Mouse (Mus musculus) hindbrain, embryonic 16.5 days (tissue): Measurements from ENCODE around the gene Dus4l. TPM values are rescaled to one million over a fixed set of nuclear protein-coding genes. Genes with fewer than 3 reads are reported as not detected.
"Not testable (repeated sequence)": the region's sequence is repeated elsewhere in the genome, so short reads cannot be mapped to it uniquely, and the experiment has no call there.

Source experiments
- ATAC-seq: fragments of 200-750 bp; cut with Nextera tagmentation; 2 replicates; pipeline ENCODE4 v1.8.0; 2017; ENCODE audit warnings: moderate TSS enrichment, moderate library complexity
- H3K27ac ChIP-seq: fragments of 300-500 bp; sonication (generic); 2 replicates; pipeline ENCODE4 v1.5.1; 2014; ENCODE audit warnings: low read depth, mild to moderate bottlenecking, control low read depth, low read length, moderate library complexity
- H3K27me3 ChIP-seq: fragments of 300-500 bp; sonication (generic); replicated peaks from 2 replicates; pipeline ENCODE4 v1.6.1; 2014; ENCODE audit warnings: low read length; ENCODE audit not compliant: control insufficient read depth, insufficient read depth
- H3K36me3 ChIP-seq: fragments of 300-500 bp; sonication (generic); 2 replicates; pipeline ENCODE4 v1.6.1; 2014; ENCODE audit warnings: mild to moderate bottlenecking, low read length, moderate library complexity, mixed read lengths; ENCODE audit not compliant: control insufficient read depth, insufficient read depth
- H3K4me1 ChIP-seq: fragments of 300-500 bp; sonication (generic); 2 replicates; pipeline ENCODE4 v1.6.1; 2014; ENCODE audit warnings: low read depth, low read length; ENCODE audit not compliant: control insufficient read depth, insufficient read depth
- H3K4me2 ChIP-seq: fragments of 300-500 bp; sonication (generic); 2 replicates; pipeline ENCODE4 v1.6.1; 2014; ENCODE audit warnings: mild to moderate bottlenecking, low read length, control low read depth, moderate library complexity
- H3K4me3 ChIP-seq: fragments of 300-500 bp; sonication (generic); 2 replicates; pipeline ENCODE4 v1.5.1; 2014; ENCODE audit warnings: mild to moderate bottlenecking, low read length, control low read depth, moderate library complexity
- H3K9ac ChIP-seq: fragments of 300-500 bp; sonication (generic); 2 replicates; pipeline ENCODE4 v1.6.1; 2014; ENCODE audit warnings: low read depth, mild to moderate bottlenecking, control low read depth, low read length, moderate library complexity
- H3K9me3 ChIP-seq: fragments of 300-500 bp; sonication (generic); 2 replicates; pipeline ENCODE4 v1.6.1; 2014; ENCODE audit warnings: mild to moderate bottlenecking, low read length, moderate library complexity; ENCODE audit not compliant: control insufficient read depth
- WGBS: fragments of 180-500 bp; shearing (Covaris S2); extraction: QIAGEN DNeasy Blood & Tissue Kit; methylation state at CpG from one replicate; pipeline ENCODE4 v1.1.7; 2014; 5-methylcytosine and 5-hydroxymethylcytosine counted together
- polyA plus RNA-seq: library from polyadenylated mRNA; unstranded; fragments of >200 nt; fragmentation: Nextera tagmentation; extraction: Ambion mirVana; gene quantifications from 2 replicates; pipeline ENCODE4 v1.2.1, GENCODE M21; 2015

The Dus4l gene
- polyA plus RNA-seq, 1 experiment from 2014 or later, result 7.9 TPM

DNA sequence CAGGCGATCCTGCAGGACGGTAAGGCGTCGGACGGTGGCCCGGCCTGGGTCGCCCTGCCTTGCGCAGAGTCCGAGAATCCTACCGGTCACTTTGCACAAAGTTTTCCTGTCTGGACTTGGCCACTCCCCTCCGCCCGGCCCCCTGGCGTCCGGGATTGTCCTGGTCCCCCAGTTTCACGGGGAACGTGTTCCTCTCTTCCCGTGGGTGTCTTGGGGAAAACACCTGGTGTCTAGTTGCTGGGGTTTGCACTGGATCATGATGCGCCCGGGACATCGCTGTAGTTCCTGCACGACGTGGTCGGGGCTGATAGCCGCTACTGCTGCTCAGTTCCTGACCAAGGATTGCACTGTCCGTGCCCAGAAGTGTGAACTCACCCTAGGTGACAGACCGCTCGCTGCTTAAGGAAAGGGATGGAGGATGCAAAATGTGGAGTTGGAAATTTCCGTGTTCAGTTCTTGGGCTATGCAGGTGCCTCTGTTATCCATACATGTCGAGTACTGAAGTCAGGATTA is 395 bp upstream of the Dus4l start:
- peaks cover 4% of the 10 kb centered on the region for H3K4me1 ChIP-seq
- H3K27ac ChIP-seq, result peak overlapping the region; percentile 89
- no peaks in the 10 kb centered on the region for H3K27me3 ChIP-seq
- peak; percentile 85 for ATAC-seq
- H3K9me3 ChIP-seq, result no peaks in the 10 kb centered on the region
- peak overlapping the region; percentile 87 for H3K9ac ChIP-seq
- under 1% methylated on average over 29 of the region's 29 CpGs for WGBS
- no peaks in the 10 kb centered on the region for H3K36me3 ChIP-seq
- peak overlapping the region; percentile 80 for H3K4me2 ChIP-seq
- H3K4me3 ChIP-seq, result peak overlapping the region; percentile 95

DNA sequence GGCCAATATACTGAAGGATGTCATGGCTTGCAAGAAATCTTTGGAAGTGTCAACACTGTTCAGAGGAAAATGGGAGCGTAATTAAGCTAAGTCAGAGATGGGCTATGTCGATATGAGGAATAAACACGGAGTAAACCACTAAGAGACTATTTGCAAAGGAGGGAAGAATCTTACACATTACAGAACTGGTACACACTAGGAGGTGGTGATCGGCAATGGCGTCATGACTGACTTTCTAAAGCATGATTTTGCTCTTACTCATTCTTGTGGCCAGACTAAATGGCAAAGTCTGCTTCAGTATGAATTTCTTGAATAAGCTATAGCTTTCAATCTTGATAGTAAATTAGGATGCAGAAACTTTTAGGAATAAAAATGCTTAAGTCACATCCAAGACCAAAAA is 1.0 kb downstream of the Dus4l start:
- H3K27me3 ChIP-seq, result no peaks in the 10 kb centered on the region
- H3K4me2 ChIP-seq, result no peak overlapping the region
- H3K27ac ChIP-seq, result no peak overlapping the region
- no peaks in the 10 kb centered on the region for H3K9me3 ChIP-seq
- no peak overlapping the region for H3K4me3 ChIP-seq
- 84% methylated on average over 5 of the region's 5 CpGs for WGBS
- no peaks in the 10 kb centered on the region for H3K36me3 ChIP-seq
- ATAC-seq, result no peak
- H3K9ac ChIP-seq, result no peak overlapping the region
- peaks cover 4% of the 10 kb centered on the region for H3K4me1 ChIP-seq

DNA sequence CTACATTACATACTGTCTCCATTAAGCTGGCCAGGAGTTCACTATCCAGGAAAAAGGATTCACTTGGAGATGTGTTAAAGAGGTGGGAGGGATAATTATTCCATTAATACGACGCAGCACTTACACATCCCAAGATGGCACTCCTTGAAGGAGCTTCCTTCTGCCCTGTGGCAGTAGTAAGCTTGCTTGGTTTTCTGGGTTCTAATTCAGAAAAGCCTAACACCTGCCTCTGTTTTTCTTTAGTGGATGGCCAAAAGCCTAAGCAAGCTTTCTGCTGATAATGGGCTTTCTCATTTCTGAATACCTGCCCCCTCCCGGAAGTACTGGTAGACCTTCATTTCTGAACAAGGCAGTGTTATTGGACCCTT is 19.4 kb downstream of the Dus4l start:
- Histone ChIP-seq H3K4me2 (peak overlapping the region; percentile 93), H3K27me3 (no peaks in the 10 kb centered on the region), H3K9me3 (no peaks in the 10 kb centered on the region), H3K4me3 (no peak overlapping the region), H3K9ac (no peak overlapping the region), H3K27ac (no peak overlapping the region), H3K4me1 (peaks cover 5% of the 10 kb centered on the region), H3K36me3 (no peaks in the 10 kb centered on the region)
- WGBS, result 73% methylated on average over 3 of the region's 3 CpGs
- no peak for ATAC-seq

DNA sequence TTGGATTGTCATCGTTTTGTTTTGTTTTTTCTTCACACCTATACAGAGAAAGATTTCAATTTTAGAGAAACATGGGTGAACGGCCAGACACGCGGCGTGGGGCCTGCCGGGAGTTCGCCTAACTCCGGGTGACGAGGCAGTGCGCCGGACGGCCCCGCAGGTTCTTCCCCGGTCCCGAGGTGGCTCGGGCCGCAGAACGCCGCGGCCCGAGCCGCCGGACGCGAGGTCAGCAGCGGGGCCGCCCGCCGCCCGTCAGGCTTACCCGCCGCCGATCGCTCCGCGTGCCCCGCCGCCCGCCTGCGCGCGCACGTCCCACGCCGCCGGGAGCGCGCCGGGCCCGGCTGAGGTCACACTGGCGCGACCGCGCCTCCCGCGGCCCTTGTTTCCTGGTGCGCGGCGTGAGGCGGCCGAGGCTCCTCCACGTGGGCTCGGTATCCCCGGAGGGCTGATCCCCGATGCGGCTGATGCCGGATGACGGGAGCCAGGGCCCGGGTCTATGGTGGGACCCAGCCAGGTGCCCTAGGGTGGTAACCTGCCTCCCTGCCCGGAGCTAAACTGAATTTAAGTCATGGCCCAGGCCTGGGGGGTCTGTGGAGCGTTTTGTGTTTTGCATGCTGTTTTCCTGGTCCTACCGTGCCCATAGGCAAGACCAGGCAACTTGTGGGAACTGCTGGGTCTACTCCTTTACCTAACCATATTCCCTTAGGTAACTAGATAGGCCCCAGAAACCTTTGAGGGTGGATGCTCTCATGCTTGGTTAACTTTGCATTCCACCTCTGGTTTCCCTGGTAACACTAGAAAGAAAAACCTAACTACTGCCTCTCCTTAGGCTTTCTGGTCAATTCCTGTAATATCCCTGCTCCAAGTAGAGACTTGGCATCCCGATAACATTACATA is 20.0 kb downstream of the Dus4l start, which contains the start of gene Bcap29:
TSS of gene Bcap29 (minus strand) at position 316 of the 897 bp plus-strand sequence.
- H3K36me3 ChIP-seq, result no peaks in the 10 kb centered on the region
- H3K9ac ChIP-seq, result peak within 1 kb of the TSS; percentile 87
- no peaks in the 10 kb centered on the region for H3K27me3 ChIP-seq
- 2% methylated on average over 50 of the region's 73 CpGs for WGBS
- peak within 1 kb of the TSS; percentile 70 for H3K4me3 ChIP-seq
- peak within 1 kb of the TSS; percentile 78 for H3K27ac ChIP-seq
- H3K4me2 ChIP-seq, result peak within 1 kb of the TSS; percentile 93
- H3K4me1 ChIP-seq, result peaks cover 5% of the 10 kb centered on the region
- H3K9me3 ChIP-seq, result no peaks in the 10 kb centered on the region
- ATAC-seq, result peak; percentile 93

DNA sequence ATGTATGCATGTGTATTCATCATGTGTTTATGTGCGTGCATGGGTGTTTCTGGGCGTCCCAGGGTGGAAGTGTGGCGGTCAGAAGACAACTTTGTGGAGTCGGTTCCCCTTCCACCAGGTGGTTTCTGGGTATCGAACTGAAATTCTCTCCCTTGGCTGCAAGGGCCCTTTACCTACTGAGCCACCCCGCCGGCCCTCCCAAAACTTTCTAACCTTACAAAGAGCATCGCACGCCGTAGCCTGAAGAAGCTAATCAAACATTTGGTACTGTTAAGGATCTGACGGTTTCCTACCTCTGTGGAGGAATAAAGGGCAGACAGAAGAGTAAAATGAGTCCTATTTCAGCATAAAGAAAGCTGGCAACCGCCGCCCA is 20.7 kb downstream of the Dus4l start:
- WGBS, result 7% methylated on average over 13 of the region's 13 CpGs
- peak overlapping the region; percentile 70 for H3K4me3 ChIP-seq
- ATAC-seq, result peak; percentile 63

DNA sequence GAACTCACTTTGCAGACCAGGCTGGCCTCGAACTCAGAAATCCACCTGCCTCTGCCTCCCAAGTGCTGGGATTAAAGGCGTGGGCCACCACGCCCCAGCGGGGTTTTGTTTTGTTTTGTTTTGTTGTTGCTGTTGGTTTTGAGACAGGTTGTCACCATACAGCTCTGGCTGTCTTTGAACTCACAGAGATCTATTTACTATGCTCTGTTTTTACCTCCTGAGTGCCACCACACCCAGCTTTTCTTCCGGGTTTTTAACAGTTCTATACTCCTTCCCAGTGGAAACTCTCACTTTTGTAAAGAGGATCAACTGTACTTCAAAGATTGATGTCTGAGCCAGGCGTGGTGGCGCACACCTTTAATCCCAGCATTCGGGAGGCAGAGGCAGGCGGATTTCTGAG is 26.2 kb downstream of the Dus4l start:
- H3K9ac ChIP-seq, H3K4me1 ChIP-seq, H3K4me2 ChIP-seq, H3K4me3 ChIP-seq, H3K9me3 ChIP-seq, H3K36me3 ChIP-seq, H3K27ac ChIP-seq, ATAC-seq, H3K27me3 ChIP-seq: not testable (repeated sequence)
- WGBS, result 94% methylated on average over 9 of the region's 9 CpGs

More for the DNA sequence above, 20.7 kb downstream of the Dus4l start:
- Histone ChIP-seq H3K9me3 (no peaks in the 10 kb centered on the region), H3K36me3 (no peaks in the 10 kb centered on the region), H3K4me2 (peak overlapping the region; percentile 93), H3K9ac (peak overlapping the region; percentile 87), H3K27me3 (no peaks in the 10 kb centered on the region), H3K27ac (peak overlapping the region; percentile 78), H3K4me1 (peaks cover 5% of the 10 kb centered on the region)

DNA sequence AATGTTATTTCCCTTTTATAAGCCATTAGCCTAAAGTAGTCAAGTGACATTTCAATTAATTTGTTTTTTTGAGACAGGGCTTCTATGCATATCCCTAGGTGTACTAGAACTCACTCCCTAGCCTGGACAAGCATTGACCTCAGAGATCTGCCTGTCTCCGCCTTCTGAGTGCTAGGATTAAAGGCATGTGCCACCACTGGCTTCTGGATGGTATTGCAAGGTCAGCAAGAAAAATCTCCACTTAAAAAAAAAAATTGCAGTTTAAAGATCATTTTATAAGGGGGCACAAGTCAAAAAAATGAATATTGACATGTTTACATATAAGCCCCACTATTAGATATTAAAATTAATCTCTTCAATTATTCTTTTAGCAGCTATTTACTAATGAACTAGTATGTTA is 29.6 kb downstream of the Dus4l start:
- H3K36me3 ChIP-seq, result 0 out of 2 replicates have a peak, but pooled peaks cover 3% of the 10 kb centered on the region
- no peak overlapping the region for H3K9ac ChIP-seq
- H3K27ac ChIP-seq, result no peak overlapping the region
- H3K9me3 ChIP-seq, result no peaks in the 10 kb centered on the region
- 100% methylated on average over 1 of the region's 1 CpGs for WGBS
- H3K4me2 ChIP-seq, result no peak overlapping the region
- no peaks in the 10 kb centered on the region for H3K27me3 ChIP-seq
- H3K4me3 ChIP-seq, result no peak overlapping the region
- H3K4me1 ChIP-seq, result no peaks in the 10 kb centered on the region
- ATAC-seq, result no peak

DNA sequence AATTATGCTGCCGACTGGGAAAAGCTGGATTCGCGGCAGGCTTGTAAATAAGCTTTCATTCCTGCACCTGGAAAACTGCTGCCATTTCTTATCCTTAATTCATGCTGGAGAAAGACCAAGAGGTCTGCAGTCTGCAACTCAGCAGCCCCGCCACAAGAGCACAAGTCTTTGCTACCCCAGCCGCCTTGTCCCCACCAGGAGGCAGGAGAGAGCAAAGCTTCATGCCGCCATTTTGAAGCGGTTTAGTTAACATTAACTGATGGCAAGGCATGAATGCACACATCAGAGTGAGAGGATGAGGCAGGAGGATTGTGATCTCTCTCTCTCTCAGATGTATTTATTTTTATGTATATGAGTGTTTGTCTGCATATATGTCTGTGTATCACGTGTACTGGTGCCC is 34.5 kb downstream of the Dus4l start:
- H3K36me3 ChIP-seq, result 0 out of 2 replicates have a peak, but pooled peaks cover 2% of the 10 kb centered on the region
- H3K4me2 ChIP-seq, result no peak overlapping the region
- H3K27me3 ChIP-seq, result no peaks in the 10 kb centered on the region
- ATAC-seq, result no peak
- no peak overlapping the region for H3K9ac ChIP-seq
- no peak overlapping the region for H3K4me3 ChIP-seq
- 81% methylated on average over 8 of the region's 8 CpGs for WGBS
- no peaks in the 10 kb centered on the region for H3K4me1 ChIP-seq
- H3K9me3 ChIP-seq, result peaks cover 2% of the 10 kb centered on the region; the same call in 1 of the 2 replicates
- H3K27ac ChIP-seq, result no peak overlapping the region

DNA sequence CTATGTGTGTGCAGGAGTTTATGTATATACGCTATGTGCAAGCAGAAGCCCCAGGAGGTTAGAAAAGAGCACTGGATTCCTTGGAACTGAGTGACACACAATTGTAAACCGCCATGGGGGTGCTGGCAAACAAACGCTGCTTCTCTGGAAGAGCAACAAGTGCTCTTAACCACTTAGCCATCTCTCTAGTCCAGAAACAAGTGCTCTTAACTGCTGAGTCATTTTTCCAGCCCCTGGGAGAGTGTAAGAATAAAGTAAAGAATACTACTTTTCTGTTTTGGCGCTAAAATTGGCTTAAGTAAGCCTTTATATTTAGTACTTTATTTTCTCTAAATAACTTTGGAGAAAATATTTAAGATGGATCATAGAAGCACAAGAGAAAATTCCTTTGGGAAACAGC is 41.3 kb downstream of the Dus4l start:
- 0 out of 2 replicates have a peak, but pooled peaks cover 2% of the 10 kb centered on the region for H3K36me3 ChIP-seq
- no peak for ATAC-seq
- no peaks in the 10 kb centered on the region for H3K27me3 ChIP-seq
- peaks cover 2% of the 10 kb centered on the region; the same call in 1 of the 2 replicates for H3K9me3 ChIP-seq
- no peak overlapping the region for H3K27ac ChIP-seq
- H3K9ac ChIP-seq, result no peak overlapping the region
- WGBS, result 45% methylated on average over 4 of the region's 4 CpGs
- H3K4me3 ChIP-seq, result no peak overlapping the region
- no peak overlapping the region for H3K4me2 ChIP-seq
- no peaks in the 10 kb centered on the region for H3K4me1 ChIP-seq
